Mouse (Mus musculus) neural tube, embryonic 13.5 days (tissue): ENCODE results near the gene Nat8f4. TPM values are rescaled to one million over a fixed set of nuclear protein-coding genes. Genes with fewer than 3 reads are reported as not detected.

Experiments used
- ATAC-seq: fragments of 200-750 bp; cut with Nextera tagmentation; 2 replicates; pipeline ENCODE4 v1.8.0; 2017; ENCODE audit warnings: low read depth, mild to moderate bottlenecking, moderate TSS enrichment, moderate library complexity
- H3K27ac ChIP-seq: fragments of 300-500 bp; sonication (generic); replicated peaks from 2 replicates; pipeline ENCODE4 v1.5.1; 2015; ENCODE audit warnings: moderate library complexity, mild to moderate bottlenecking, inconsistent platforms
- H3K27me3 ChIP-seq: fragments of 300-500 bp; sonication (generic); 2 replicates; pipeline ENCODE4 v1.6.1; 2015; ENCODE audit warnings: mild to moderate bottlenecking, inconsistent platforms
- H3K36me3 ChIP-seq: fragments of 300-500 bp; sonication (generic); 2 replicates; pipeline ENCODE4 v1.6.1; 2015; ENCODE audit warnings: mild to moderate bottlenecking, inconsistent platforms
- H3K4me1 ChIP-seq: fragments of 300-500 bp; sonication (generic); replicated peaks from 2 replicates; pipeline ENCODE4 v1.6.1; 2015; ENCODE audit warnings: inconsistent platforms
- H3K4me2 ChIP-seq: fragments of 300-500 bp; sonication (generic); 2 replicates; pipeline ENCODE4 v1.6.1; 2015; ENCODE audit warnings: inconsistent platforms, mild to moderate bottlenecking, moderate library complexity
- H3K4me3 ChIP-seq: fragments of 300-500 bp; sonication (generic); 2 replicates; pipeline ENCODE4 v1.5.1; 2015; ENCODE audit warnings: mild to moderate bottlenecking, inconsistent platforms
- H3K9ac ChIP-seq: fragments of 300-500 bp; sonication (generic); 2 replicates; pipeline ENCODE4 v1.6.1; 2015; ENCODE audit warnings: moderate library complexity, mild to moderate bottlenecking, inconsistent platforms
- H3K9me3 ChIP-seq: fragments of 300-500 bp; sonication (generic); 2 replicates; pipeline ENCODE4 v1.6.1; 2016; ENCODE audit warnings: inconsistent platforms
- WGBS: fragments of 180-500 bp; shearing (Covaris S2); methylation state at CpG from one replicate; pipeline ENCODE4 v1.1.7; 2015; 5-methylcytosine and 5-hydroxymethylcytosine counted together
- polyA plus RNA-seq: library from polyadenylated mRNA; unstranded; fragments of >200 nt; fragmentation: Nextera tagmentation; extraction: Ambion mirVana; gene quantifications from 2 replicates; pipeline ENCODE4 v1.2.1, GENCODE M21; 2015

The Nat8f4 gene
- polyA plus RNA-seq, 1 experiment from 2014 or later, result 4.6 TPM

- Histone ChIP-seq H3K27ac (no peak overlapping the region), H3K27me3 (no peaks in the 10 kb centered on the region), H3K36me3 (no peaks in the 10 kb centered on the region), H3K4me2 (no peak overlapping the region), H3K4me1 (no peaks in the 10 kb centered on the region), H3K9ac (no peak overlapping the region), H3K9me3 (no peaks in the 10 kb centered on the region), H3K4me3 (no peak overlapping the region)
- 65% methylated on average over 1 of the region's 1 CpGs for WGBS
- peak; percentile 50; the same call in 1 of the 2 replicates for ATAC-seq
Observed at GRCm38 (mm10) chr6:85856194-85856678, 48.4 kb downstream of the Nat8f4 start.

- Histone ChIP-seq H3K27ac (no peak overlapping the region), H3K36me3 (no peaks in the 10 kb centered on the region), H3K4me2 (no peak overlapping the region), H3K4me3 (no peak overlapping the region), H3K9me3 (no peaks in the 10 kb centered on the region), H3K27me3 (no peaks in the 10 kb centered on the region), H3K4me1 (no peaks in the 10 kb centered on the region), H3K9ac (no peak overlapping the region)
- WGBS, result 73% methylated on average over 3 of the region's 3 CpGs
- ATAC-seq, result no peak
Observed at GRCm38 (mm10) chr6:85853481-85853880, 51.2 kb downstream of the Nat8f4 start.

- WGBS, result 90% methylated on average over 7 of the region's 7 CpGs
- H3K27ac ChIP-seq, result no peak overlapping the region
- no peaks in the 10 kb centered on the region for H3K9me3 ChIP-seq
- H3K4me2 ChIP-seq, result no peak overlapping the region
- H3K4me1 ChIP-seq, result 0 out of 2 replicates have a peak, but pooled peaks cover 8% of the 10 kb centered on the region
- no peak overlapping the region for H3K4me3 ChIP-seq
- H3K36me3 ChIP-seq, result no peaks in the 10 kb centered on the region
- H3K27me3 ChIP-seq, result no peaks in the 10 kb centered on the region
- ATAC-seq, result no peak
- H3K9ac ChIP-seq, result no peak overlapping the region
Observed at GRCm38 (mm10) chr6:85851062-85851773, 53.5 kb downstream of the Nat8f4 start.

GRCm38 (mm10) chr6:85849240-85849639, 55.4 kb downstream of the Nat8f4 start:
- Histone ChIP-seq H3K9me3 (no peaks in the 10 kb centered on the region), H3K4me2 (no peak overlapping the region), H3K36me3 (no peaks in the 10 kb centered on the region), H3K4me3 (no peak overlapping the region), H3K27me3 (no peaks in the 10 kb centered on the region), H3K4me1 (0 out of 2 replicates have a peak, but pooled peaks cover 8% of the 10 kb centered on the region), H3K27ac (no peak overlapping the region), H3K9ac (no peak overlapping the region)
- ATAC-seq, result no peak
- 31% methylated on average over 2 of the region's 2 CpGs for WGBS

Other genes with a start within 250 kb of the Nat8f4 start
- gene Nat8f7, start 191.7 kb downstream of the Nat8f4 start, polyA plus RNA-seq, result not detected in 2 replicates
- gene Nat8f3, start 139.1 kb downstream of the Nat8f4 start, polyA plus RNA-seq, result 0.20 TPM in 1 of 2 replicates, not detected in the other
- not detected in 2 replicates for gene Nat8f6, start 83.9 kb downstream of the Nat8f4 start, polyA plus RNA-seq
- 0.20 TPM in 1 of 2 replicates, not detected in the other for gene Nat8f5, start 83.9 kb downstream of the Nat8f4 start, polyA plus RNA-seq
- not detected in 2 replicates for gene Nat8, start 72.8 kb downstream of the Nat8f4 start, polyA plus RNA-seq
- not detected in 2 replicates for gene Nat8f2, start 35.7 kb downstream of the Nat8f4 start, polyA plus RNA-seq
- gene Tprkb, start 7.0 kb upstream of the Nat8f4 start, polyA plus RNA-seq, result 49.2 and 58.6 TPM in 2 replicates
- gene Nat8f1, start 10.8 kb upstream of the Nat8f4 start, polyA plus RNA-seq, result 13.6 and 16.9 TPM in 2 replicates
- gene Dusp11, start 56.8 kb upstream of the Nat8f4 start, polyA plus RNA-seq, result 53.0 and 57.4 TPM in 2 replicates
- not detected in 2 replicates for gene Figla, start 111.3 kb upstream of the Nat8f4 start, polyA plus RNA-seq
- gene Add2, start 123.8 kb upstream of the Nat8f4 start, polyA plus RNA-seq, result 137 and 148 TPM in 2 replicates